Mouse (Mus musculus): ENCODE measurements around the gene Mbd5. TPM values are rescaled to one million over a fixed set of nuclear protein-coding genes. Genes with fewer than 3 reads are reported as not detected.

Gene Mbd5
- total and polyA plus RNA-seq, 2 experiments, result 2.4 to 10.3 TPM

DNA sequence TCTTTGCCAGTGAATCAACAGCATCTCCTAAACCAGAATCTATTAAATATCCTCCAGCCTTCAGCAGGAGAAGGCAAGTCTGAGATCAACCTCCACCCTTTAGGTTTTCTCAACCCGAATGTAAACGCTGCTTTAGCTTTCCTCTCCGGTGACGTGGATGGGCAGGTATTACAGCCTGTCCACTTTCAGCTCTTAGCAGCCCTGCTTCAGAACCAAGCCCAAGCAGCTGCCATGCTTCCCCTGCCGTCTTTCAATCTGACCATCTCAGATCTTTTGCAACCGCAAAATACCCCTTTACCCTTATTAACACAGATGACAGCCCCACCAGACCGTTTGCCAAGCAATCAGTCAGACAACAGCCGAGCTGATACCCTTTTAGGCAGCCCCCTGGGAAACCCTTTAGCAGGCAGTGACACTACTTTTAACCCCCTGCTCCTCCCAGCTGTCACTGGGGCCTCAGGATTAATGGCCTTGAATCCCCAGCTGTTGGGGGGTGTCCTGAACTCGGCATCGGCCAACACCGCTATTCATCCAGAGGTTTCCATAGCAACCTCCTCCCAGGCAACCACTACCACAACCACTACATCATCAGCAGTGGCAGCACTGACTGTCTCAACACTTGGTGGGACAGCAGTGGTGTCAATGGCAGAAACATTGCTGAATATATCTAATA is 323.1 kb downstream of the Mbd5 start:
- Histone ChIP-seq H3K9ac (ENCODE audit: low read depth, low read length) (no peak overlapping the region), H3K36me3 (ENCODE audit: control insufficient read depth, insufficient read depth, low read length) (peaks cover 2% of the 10 kb centered on the region; the same call in 1 of the 2 replicates), H3K79me2 (ENCODE audit: control insufficient read depth, insufficient read depth, low read length) (no peaks in the 10 kb centered on the region), H3K4me3 (ENCODE audit: insufficient read depth, low read depth, low read length) (no peak overlapping the region), H3K27ac (replicated peaks; ENCODE audit: insufficient read depth, low read depth, low read length) (no peak overlapping the region), H3K27me3 (ENCODE audit: control insufficient read depth, insufficient read depth, low read length) (no peaks in the 10 kb centered on the region), H3K4me1 (ENCODE audit: control insufficient read depth, insufficient read depth, low read length) (no peaks in the 10 kb centered on the region)
- TF ChIP-seq POLR2A (IDR thresholded peaks at IDR 0.05; ENCODE audit: extremely low read depth, insufficient read depth, low read length) (no peak), CTCF (IDR thresholded peaks at IDR 0.05; ENCODE audit: low read depth, low read length) (no peak)
- no peak for DNase-seq (ENCODE audit: extremely low read depth, low read depth, low spot score)
- WGBS, result 64% methylated on average over 11 of the region's 11 CpGs

- no peak overlapping the region for H3K27ac ChIP-seq (replicated peaks; ENCODE audit: insufficient read depth, low read depth, low read length)
- DNase-seq (ENCODE audit: extremely low read depth, low read depth, low spot score), result no peak
- H3K27me3 ChIP-seq (ENCODE audit: control insufficient read depth, insufficient read depth, low read length), result no peaks in the 10 kb centered on the region
- H3K36me3 ChIP-seq (ENCODE audit: control insufficient read depth, insufficient read depth, low read length), result peaks cover 2% of the 10 kb centered on the region; the same call in 1 of the 2 replicates
- TF ChIP-seq CTCF (IDR thresholded peaks at IDR 0.05; ENCODE audit: low read depth, low read length), result no peak
- no peak for TF ChIP-seq POLR2A (IDR thresholded peaks at IDR 0.05; ENCODE audit: extremely low read depth, insufficient read depth, low read length)
- H3K9ac ChIP-seq (ENCODE audit: low read depth, low read length), result no peak overlapping the region
- H3K4me1 ChIP-seq (ENCODE audit: control insufficient read depth, insufficient read depth, low read length), result no peaks in the 10 kb centered on the region
- H3K79me2 ChIP-seq (ENCODE audit: control insufficient read depth, insufficient read depth, low read length), result no peaks in the 10 kb centered on the region
- no peak overlapping the region for H3K4me3 ChIP-seq (ENCODE audit: insufficient read depth, low read depth, low read length)
- 90% methylated on average over 4 of the region's 4 CpGs for WGBS
Measured at GRCm38 (mm10) chr2:49276017-49276722, 326.9 kb downstream of the Mbd5 start.

DNA sequence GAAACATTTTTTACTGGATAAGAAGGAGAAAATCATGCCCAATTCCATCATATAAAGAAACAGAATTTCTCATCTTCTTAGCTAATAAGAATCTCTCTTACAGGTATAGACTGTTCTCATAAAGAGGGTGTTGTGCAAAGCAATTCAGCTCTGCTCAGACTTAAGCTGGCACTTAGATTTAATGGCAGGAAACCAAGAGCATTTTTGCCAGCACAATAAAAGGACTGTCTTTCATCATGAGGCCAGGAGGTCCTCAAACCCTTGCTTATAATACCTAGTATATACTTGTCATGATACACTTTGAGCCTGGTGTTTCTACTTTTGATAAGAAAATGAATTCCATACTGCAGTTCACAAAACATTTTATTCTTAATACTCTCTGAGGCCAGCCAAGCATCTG is 331.2 kb downstream of the Mbd5 start:
- no peak for TF ChIP-seq POLR2A (IDR thresholded peaks at IDR 0.05; ENCODE audit: extremely low read depth, insufficient read depth, low read length)
- TF ChIP-seq CTCF (IDR thresholded peaks at IDR 0.05; ENCODE audit: low read depth, low read length), result no peak
- no peak for DNase-seq (ENCODE audit: extremely low read depth, low read depth, low spot score)
- H3K9ac ChIP-seq (ENCODE audit: low read depth, low read length), result no peak overlapping the region
- H3K27ac ChIP-seq (replicated peaks; ENCODE audit: insufficient read depth, low read depth, low read length), result no peak overlapping the region
- H3K36me3 ChIP-seq (ENCODE audit: control insufficient read depth, insufficient read depth, low read length), result peaks cover 2% of the 10 kb centered on the region; the same call in 1 of the 2 replicates
- no peaks in the 10 kb centered on the region for H3K27me3 ChIP-seq (ENCODE audit: control insufficient read depth, insufficient read depth, low read length)
- no peaks in the 10 kb centered on the region for H3K79me2 ChIP-seq (ENCODE audit: control insufficient read depth, insufficient read depth, low read length)
- no peaks in the 10 kb centered on the region for H3K4me1 ChIP-seq (ENCODE audit: control insufficient read depth, insufficient read depth, low read length)
- H3K4me3 ChIP-seq (ENCODE audit: insufficient read depth, low read depth, low read length), result no peak overlapping the region

DNA sequence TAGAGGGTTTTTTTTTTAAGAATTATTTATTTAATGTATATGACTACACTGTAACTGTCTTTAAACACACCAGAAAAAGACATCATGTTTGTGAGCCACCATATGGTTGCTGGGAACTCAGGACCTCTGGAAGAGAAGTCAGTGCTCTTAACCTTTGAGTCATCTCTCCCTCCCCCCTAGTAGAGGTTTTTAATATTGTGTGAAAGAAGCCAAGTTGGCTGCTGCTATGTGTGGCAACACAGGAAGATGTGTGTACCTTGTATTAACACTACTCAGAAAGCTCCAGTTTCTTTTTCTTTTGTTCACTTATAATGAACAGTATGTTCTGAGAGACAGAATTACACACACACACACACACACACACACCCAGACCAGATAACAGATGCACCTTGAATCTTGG is 334.3 kb downstream of the Mbd5 start:
- Histone ChIP-seq H3K9ac (ENCODE audit: low read depth, low read length) (no peak overlapping the region), H3K4me3 (ENCODE audit: insufficient read depth, low read depth, low read length) (no peak overlapping the region), H3K4me1 (ENCODE audit: control insufficient read depth, insufficient read depth, low read length) (no peaks in the 10 kb centered on the region), H3K27ac (replicated peaks; ENCODE audit: insufficient read depth, low read depth, low read length) (no peak overlapping the region), H3K36me3 (ENCODE audit: control insufficient read depth, insufficient read depth, low read length) (no peaks in the 10 kb centered on the region), H3K27me3 (ENCODE audit: control insufficient read depth, insufficient read depth, low read length) (no peaks in the 10 kb centered on the region), H3K79me2 (ENCODE audit: control insufficient read depth, insufficient read depth, low read length) (no peaks in the 10 kb centered on the region)
- TF ChIP-seq POLR2A (IDR thresholded peaks at IDR 0.05; ENCODE audit: extremely low read depth, insufficient read depth, low read length) (no peak), CTCF (IDR thresholded peaks at IDR 0.05; ENCODE audit: low read depth, low read length) (no peak)
- DNase-seq (ENCODE audit: extremely low read depth, low read depth, low spot score), result no peak

GRCm38 (mm10) chr2:49286965-49287364 is 337.7 kb downstream of the Mbd5 start:
- TF ChIP-seq CTCF (IDR thresholded peaks at IDR 0.05; ENCODE audit: low read depth, low read length), result no peak
- TF ChIP-seq POLR2A (IDR thresholded peaks at IDR 0.05; ENCODE audit: extremely low read depth, insufficient read depth, low read length), result no peak
- no peak overlapping the region for H3K27ac ChIP-seq (replicated peaks; ENCODE audit: insufficient read depth, low read depth, low read length)
- 60% methylated on average over 1 of the region's 1 CpGs for WGBS
- no peaks in the 10 kb centered on the region for H3K36me3 ChIP-seq (ENCODE audit: control insufficient read depth, insufficient read depth, low read length)
- no peak overlapping the region for H3K9ac ChIP-seq (ENCODE audit: low read depth, low read length)
- no peak overlapping the region for H3K4me3 ChIP-seq (ENCODE audit: insufficient read depth, low read depth, low read length)
- no peak for DNase-seq (ENCODE audit: extremely low read depth, low read depth, low spot score)
- H3K27me3 ChIP-seq (ENCODE audit: control insufficient read depth, insufficient read depth, low read length), result no peaks in the 10 kb centered on the region
- H3K4me1 ChIP-seq (ENCODE audit: control insufficient read depth, insufficient read depth, low read length), result no peaks in the 10 kb centered on the region
- no peaks in the 10 kb centered on the region for H3K79me2 ChIP-seq (ENCODE audit: control insufficient read depth, insufficient read depth, low read length)

DNA sequence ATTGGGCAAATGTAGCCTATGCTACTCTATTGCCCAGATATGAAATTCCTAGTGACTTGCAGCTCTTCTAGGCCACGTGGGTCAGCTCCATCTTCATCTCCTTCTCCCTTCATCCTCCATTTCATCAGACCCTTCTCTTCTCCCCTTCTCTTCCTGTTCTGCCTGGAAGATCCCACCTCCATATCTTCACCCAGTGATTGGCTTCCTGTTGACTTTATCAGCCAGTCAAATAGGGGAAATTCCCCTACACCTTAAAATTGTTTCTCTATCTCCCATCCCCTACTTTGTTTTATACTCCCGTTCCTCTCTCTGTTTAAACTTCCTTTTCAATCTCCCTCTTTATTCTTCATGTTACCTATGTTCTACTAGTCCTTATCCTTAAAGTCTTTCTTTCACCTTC is 342.4 kb downstream of the Mbd5 start:
- 78% methylated on average over 2 of the region's 2 CpGs for WGBS
- H3K36me3 ChIP-seq (ENCODE audit: control insufficient read depth, insufficient read depth, low read length), result no peaks in the 10 kb centered on the region

More for the DNA sequence above, 342.4 kb downstream of the Mbd5 start:
- H3K79me2 ChIP-seq (ENCODE audit: control insufficient read depth, insufficient read depth, low read length), result no peaks in the 10 kb centered on the region
- no peak overlapping the region for H3K27ac ChIP-seq (replicated peaks; ENCODE audit: insufficient read depth, low read depth, low read length)
- TF ChIP-seq POLR2A (IDR thresholded peaks at IDR 0.05; ENCODE audit: extremely low read depth, insufficient read depth, low read length), result no peak
- TF ChIP-seq CTCF (IDR thresholded peaks at IDR 0.05; ENCODE audit: low read depth, low read length), result no peak
- H3K9ac ChIP-seq (ENCODE audit: low read depth, low read length), result no peak overlapping the region
- H3K27me3 ChIP-seq (ENCODE audit: control insufficient read depth, insufficient read depth, low read length), result no peaks in the 10 kb centered on the region
- no peaks in the 10 kb centered on the region for H3K4me1 ChIP-seq (ENCODE audit: control insufficient read depth, insufficient read depth, low read length)
- no peak for DNase-seq (ENCODE audit: extremely low read depth, low read depth, low spot score)
- H3K4me3 ChIP-seq (ENCODE audit: insufficient read depth, low read depth, low read length), result no peak overlapping the region

All from liver, adult 2 months (tissue).